Mouse (Mus musculus): ENCODE measurements around the gene Six2. TPM values are rescaled to one million over a fixed set of nuclear protein-coding genes. Genes with fewer than 3 reads are reported as not detected.

Gene Six2
- polyA plus RNA-seq, 1 experiment from 2014 or later, result 10.9 TPM

DNA sequence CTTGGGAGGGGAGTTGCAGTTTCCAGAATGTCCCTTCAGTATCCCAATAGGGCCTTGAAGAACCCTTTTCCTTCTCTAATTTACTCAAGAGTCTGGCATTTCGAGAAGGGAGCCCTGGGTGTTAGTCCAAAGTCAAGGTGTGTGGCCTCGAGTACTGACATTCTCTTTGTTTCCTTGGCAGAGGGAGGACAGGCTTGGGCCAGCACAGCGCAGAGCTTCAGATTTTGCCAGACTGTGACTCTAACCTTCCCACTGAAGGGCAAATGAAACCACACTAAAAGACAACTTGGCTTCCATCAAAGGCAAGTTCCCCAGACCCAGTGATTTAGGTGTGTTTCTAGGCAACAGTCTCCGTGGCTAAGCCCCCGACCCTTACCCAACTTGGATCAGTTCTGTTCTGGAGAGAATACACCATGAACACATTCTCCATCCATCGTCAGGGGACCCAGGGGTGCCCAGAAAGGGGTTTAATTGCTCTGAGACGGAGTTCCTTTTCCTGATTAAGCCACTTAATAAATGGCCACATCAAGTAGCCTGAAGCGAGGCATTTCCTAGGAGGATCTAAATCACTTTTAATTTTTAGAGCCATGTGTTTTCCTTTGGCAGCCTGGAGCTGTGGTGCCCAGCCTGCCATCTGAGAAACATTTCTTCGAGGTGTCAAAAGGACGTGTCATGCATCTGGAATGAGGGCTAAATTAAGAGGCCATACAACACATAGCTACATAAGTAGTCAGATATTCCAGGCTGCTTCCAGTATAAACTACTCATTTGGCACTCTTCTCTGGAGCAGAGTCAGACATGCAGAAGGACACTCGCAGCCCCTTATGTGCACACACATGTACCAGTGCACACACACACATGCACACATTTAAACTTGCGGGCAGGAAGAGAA lies 16.5 kb upstream of the Six2 start:
- Histone ChIP-seq H3K36me3 (replicated peaks) (no peaks in the 10 kb centered on the region), H3K4me1 (peaks cover 12% of the 10 kb centered on the region), H3K9me3 (no peaks in the 10 kb centered on the region), H3K4me3 (no peak overlapping the region), H3K27ac (no peak overlapping the region), H3K27me3 (ENCODE audit: poor library complexity, severe bottlenecking) (peaks cover 41% of the 10 kb centered on the region)
- 78% methylated on average over 12 of the region's 12 CpGs for WGBS
- DNase-seq (ENCODE audit: extremely low spot score, low spot score), result no peak

DNA sequence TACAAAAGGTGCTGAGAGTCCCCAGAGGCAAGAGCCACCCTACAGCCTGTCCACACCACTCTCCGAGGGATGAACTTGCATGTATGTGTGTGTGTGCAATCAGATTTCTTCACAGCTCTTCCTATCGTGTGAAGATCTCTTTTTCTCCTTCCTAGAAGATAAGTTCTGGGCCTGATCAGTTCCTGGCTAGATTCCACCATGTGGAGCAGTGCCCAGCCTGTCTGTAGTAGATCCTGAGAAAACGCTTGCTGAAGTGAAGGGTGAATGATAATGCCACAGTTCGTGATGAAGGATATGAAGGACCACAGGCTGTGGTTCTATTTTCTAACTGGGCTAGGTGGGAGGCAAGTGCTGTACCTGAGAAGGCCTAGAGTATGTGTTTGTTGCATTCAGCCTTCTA lies 12.0 kb upstream of the Six2 start:
- H3K4me1 ChIP-seq, result peaks cover 8% of the 10 kb centered on the region; the same call in 1 of the 2 replicates
- no peaks in the 10 kb centered on the region for H3K36me3 ChIP-seq (replicated peaks)
- H3K4me3 ChIP-seq, result no peak overlapping the region
- H3K27me3 ChIP-seq (ENCODE audit: poor library complexity, severe bottlenecking), result peaks cover 63% of the 10 kb centered on the region
- H3K27ac ChIP-seq, result no peak overlapping the region
- no peaks in the 10 kb centered on the region for H3K9me3 ChIP-seq
- 91% methylated on average over 4 of the region's 4 CpGs for WGBS
- DNase-seq (ENCODE audit: extremely low spot score, low spot score), result no peak

DNA sequence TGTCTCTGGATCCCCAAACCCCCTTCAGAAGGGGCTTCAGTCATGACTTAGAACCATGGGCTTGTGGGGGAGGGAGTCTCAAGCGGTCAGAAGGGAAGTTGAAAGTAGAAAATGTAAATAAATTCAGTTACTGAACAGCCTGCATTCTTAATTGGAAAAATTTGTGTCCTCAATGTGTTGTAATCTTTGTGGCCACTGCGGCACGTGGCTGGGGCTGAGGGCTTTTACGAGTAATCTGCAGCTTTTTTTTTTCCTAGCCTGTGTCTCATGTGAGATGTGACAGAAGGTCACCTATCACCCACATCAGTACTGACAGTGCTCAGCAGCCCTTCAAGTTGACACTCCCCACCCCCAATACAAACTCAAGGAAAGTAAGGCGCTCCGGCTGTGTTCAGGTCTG lies 10.6 kb upstream of the Six2 start:
- no peak overlapping the region for H3K27ac ChIP-seq
- H3K4me1 ChIP-seq, result no peaks in the 10 kb centered on the region
- 92% methylated on average over 6 of the region's 6 CpGs for WGBS
- H3K9me3 ChIP-seq, result peaks cover 7% of the 10 kb centered on the region
- H3K4me3 ChIP-seq, result no peak overlapping the region
- peaks cover 64% of the 10 kb centered on the region for H3K27me3 ChIP-seq (ENCODE audit: poor library complexity, severe bottlenecking)
- H3K36me3 ChIP-seq (replicated peaks), result no peaks in the 10 kb centered on the region
- no peak for DNase-seq (ENCODE audit: extremely low spot score, low spot score)

DNA sequence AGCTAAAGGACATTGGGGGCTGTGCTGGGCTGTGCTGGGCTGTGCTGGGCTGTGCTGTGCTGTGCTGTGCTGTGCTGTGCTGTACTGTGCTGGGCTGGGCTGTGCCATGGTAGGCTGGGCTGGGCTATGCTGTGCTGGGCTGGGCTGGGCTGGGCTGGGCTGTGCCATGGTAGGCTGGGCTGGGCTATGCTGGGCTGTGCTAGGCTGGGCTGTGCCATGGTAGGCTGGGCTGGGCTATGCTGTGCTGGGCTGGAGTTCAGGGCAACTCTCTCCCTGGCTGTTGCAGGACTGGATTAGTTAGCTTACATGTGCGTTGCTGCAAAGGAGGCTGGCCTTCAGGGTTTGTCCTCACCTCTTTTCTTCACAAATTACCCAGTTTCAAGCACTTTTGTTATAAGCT lies 9.9 kb upstream of the Six2 start:
- Histone ChIP-seq H3K9me3 (peaks cover 7% of the 10 kb centered on the region), H3K4me1 (no peaks in the 10 kb centered on the region), H3K27ac (no peak overlapping the region), H3K4me3 (no peak overlapping the region), H3K36me3 (replicated peaks) (no peaks in the 10 kb centered on the region), H3K27me3 (ENCODE audit: poor library complexity, severe bottlenecking) (peaks cover 70% of the 10 kb centered on the region)
- DNase-seq (ENCODE audit: extremely low spot score, low spot score), result no peak
- WGBS, result 81% methylated on average over 1 of the region's 1 CpGs

DNA sequence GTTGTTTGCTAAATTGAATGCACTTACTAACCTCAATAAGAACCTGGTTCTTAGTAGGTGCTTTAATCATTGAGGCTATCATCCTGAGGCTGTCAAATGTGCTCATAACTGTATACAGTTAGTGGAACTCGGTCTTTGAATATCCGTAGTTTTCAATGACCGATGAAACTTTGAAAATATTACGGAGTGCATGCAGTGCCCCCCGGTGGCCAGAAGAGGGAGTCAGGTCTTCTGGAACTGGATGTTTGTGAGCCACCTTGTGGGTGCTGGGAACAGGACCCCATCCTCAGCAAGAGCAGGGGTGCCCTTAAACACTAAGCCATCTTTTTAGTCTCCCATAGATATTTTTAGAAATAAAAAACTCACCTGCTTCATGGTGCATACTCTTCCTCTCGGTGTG lies 6.4 kb upstream of the Six2 start:
- 85% methylated on average over 6 of the region's 6 CpGs for WGBS
- DNase-seq (ENCODE audit: extremely low spot score, low spot score), result no peak
- H3K4me1 ChIP-seq, result peaks cover 33% of the 10 kb centered on the region

DNA sequence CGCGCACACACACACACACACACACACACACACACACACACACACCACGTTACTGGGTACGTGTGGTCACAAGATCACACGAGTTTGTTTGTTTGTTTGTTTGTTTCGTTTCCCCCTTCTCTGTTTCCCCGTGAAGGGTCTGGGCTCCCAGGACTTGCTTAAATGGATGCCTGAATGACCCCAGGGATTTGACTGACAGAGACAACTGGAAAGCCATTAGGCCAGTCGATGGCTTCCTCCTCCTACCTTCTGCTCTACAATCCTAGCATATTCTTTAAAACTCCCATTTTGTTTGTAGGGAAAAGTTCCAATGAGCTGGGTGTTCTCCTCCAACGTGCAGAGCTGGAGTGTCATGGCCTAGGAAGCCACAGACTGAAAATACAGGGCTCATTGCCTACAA lies 5.0 kb upstream of the Six2 start:
- WGBS, result 2% methylated on average over 9 of the region's 9 CpGs
- H3K4me1 ChIP-seq, result peaks cover 47% of the 10 kb centered on the region
- H3K9me3 ChIP-seq, result peaks cover 7% of the 10 kb centered on the region
- H3K36me3 ChIP-seq (replicated peaks), result no peaks in the 10 kb centered on the region
- H3K27ac ChIP-seq, result no peak overlapping the region
- peaks cover 100% of the 10 kb centered on the region for H3K27me3 ChIP-seq (ENCODE audit: poor library complexity, severe bottlenecking)
- no peak for DNase-seq (ENCODE audit: extremely low spot score, low spot score)
- peak overlapping the region; percentile 30 for H3K4me3 ChIP-seq

More for the DNA sequence above, 6.4 kb upstream of the Six2 start:
- Histone ChIP-seq H3K27ac (no peak overlapping the region), H3K9me3 (peaks cover 7% of the 10 kb centered on the region), H3K36me3 (replicated peaks) (no peaks in the 10 kb centered on the region), H3K4me3 (no peak overlapping the region), H3K27me3 (ENCODE audit: poor library complexity, severe bottlenecking) (peaks cover 97% of the 10 kb centered on the region)

DNA sequence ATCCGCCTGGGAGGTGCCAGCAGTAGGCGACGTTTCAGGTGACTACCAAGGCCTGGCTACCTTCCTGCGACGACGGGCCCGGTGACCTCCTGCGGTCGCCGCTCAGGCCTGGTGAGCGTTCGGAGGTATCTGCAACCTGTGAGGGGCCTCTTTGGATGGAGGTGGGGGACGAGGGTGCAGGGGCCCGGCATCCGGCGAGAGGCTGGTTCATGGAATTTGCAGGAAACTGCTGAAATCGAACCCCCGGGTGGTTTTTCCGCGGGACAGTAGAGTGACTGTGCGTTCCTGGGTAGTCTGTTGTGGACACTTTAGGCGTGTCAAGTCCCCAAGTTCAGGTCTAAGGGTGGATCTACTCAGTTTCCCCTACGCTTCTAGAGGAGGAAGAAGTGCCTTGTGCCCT lies 4.5 kb upstream of the Six2 start:
- peaks cover 52% of the 10 kb centered on the region for H3K4me1 ChIP-seq
- H3K4me3 ChIP-seq, result peak overlapping the region; percentile 30
- H3K36me3 ChIP-seq (replicated peaks), result no peaks in the 10 kb centered on the region
- no peak for DNase-seq (ENCODE audit: extremely low spot score, low spot score)
- peak overlapping the region; percentile 69 for H3K27ac ChIP-seq
- WGBS, result 1% methylated on average over 23 of the region's 23 CpGs
- peaks cover 7% of the 10 kb centered on the region for H3K9me3 ChIP-seq
- peaks cover 100% of the 10 kb centered on the region for H3K27me3 ChIP-seq (ENCODE audit: poor library complexity, severe bottlenecking)

DNA sequence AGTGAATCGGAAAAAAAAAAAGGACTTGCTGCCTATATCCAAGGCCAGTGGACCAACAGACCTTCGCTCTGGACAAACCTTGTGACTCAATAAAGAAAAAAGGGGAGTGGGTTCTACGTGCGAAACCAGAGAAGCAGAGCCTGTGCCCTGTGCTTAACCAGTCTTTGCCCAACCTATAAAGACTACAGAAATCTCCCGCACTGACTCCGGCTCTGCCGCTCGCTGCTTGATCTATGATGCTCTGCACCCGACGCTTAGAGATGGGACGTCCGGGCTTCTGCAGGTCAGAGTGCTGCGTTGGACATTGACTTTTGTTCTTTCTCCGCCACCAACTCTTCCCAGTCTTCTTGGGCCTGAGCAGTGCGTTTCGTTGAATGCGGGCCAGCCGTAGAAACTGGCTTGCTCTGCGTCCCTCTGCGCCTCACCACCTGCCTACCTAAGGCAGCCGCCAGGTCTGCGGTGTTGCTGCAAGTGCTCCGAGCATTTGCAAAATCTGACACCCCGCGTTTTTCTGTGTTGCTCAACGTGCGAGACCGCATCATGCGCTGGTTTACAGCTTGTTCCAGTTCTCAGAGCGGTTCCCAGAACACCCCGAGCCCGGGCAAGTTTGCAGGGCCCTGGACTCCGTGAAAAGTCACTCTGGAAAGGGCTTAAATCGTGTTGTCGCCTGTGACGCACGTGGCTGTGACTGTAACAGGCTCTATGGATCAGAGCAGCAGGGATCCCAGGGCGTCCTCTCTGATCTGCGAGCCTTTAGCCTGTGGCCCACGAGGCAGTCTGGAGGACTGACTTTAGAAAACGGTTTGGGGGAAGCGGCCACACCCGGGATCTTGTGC lies 3.8 kb upstream of the Six2 start:
- under 1% methylated on average over 43 of the region's 43 CpGs for WGBS
- peak overlapping the region; percentile 69 for H3K27ac ChIP-seq
- peaks cover 100% of the 10 kb centered on the region for H3K27me3 ChIP-seq (ENCODE audit: poor library complexity, severe bottlenecking)

DNA sequence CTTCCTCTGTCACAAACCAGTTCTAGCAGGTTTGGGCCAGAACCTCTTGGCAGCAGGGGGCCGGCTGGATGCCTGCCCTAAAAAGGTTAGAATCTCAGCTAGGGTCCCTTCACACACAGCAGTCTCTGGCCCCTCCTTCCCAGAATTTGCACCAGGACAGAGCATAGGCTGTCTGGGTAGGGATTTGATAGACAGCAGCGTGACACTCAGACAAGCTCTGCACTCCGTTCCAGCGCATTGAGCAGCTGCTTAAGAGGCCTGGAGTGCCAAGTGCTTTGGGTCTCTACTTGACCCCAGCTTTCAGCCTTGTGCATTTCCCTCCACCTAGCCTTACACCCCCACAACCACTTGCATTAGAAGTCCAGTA lies 2.9 kb upstream of the Six2 start:
- WGBS, result under 1% methylated on average over 4 of the region's 4 CpGs
- Histone ChIP-seq H3K27ac (no peak overlapping the region; the same call in 1 of the 2 replicates), H3K27me3 (ENCODE audit: poor library complexity, severe bottlenecking) (peaks cover 100% of the 10 kb centered on the region), H3K36me3 (replicated peaks) (no peaks in the 10 kb centered on the region), H3K9me3 (peaks cover 7% of the 10 kb centered on the region), H3K4me1 (peaks cover 61% of the 10 kb centered on the region), H3K4me3 (peak overlapping the region; percentile 19; the same call in 1 of the 2 replicates)
- DNase-seq (ENCODE audit: extremely low spot score, low spot score), result no peak

More for the DNA sequence above, 3.8 kb upstream of the Six2 start:
- peaks cover 59% of the 10 kb centered on the region for H3K4me1 ChIP-seq
- peak overlapping the region; percentile 30 for H3K4me3 ChIP-seq
- H3K9me3 ChIP-seq, result peaks cover 7% of the 10 kb centered on the region
- no peaks in the 10 kb centered on the region for H3K36me3 ChIP-seq (replicated peaks)
- peak; percentile 64 for DNase-seq (ENCODE audit: extremely low spot score, low spot score)

DNA sequence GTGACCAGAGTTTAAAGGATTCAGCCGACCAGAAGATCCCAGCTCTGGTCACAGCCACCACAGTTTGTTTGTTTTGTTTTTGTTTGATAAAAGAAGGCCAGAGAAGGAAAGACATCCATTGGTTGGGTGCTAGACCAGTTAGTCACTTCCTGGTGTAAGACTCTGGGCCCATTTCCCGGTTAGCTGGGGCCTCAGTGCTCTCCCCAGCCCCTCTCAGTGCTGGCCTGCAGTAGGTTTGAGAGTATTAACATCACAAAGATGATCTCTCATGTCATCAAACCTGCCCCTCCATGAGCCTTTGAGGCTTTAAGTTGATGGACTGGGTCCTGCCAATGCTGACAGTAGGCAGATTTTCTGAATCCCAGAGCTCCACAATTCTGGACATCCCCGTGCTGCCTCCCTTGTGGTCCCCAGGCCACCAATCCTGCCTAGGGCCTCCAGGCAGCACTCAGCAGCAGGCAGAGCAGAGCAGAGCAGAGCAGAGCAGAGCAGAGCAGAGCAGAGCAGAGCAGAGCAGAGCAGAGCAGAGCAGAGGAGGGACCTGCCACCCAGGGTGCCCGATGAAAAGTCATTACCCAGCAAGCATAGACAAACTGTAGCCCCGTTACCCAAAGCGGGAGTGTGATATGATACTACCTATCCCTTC lies 2.4 kb upstream of the Six2 start:
- Histone ChIP-seq H3K4me1 (peaks cover 65% of the 10 kb centered on the region), H3K27me3 (ENCODE audit: poor library complexity, severe bottlenecking) (peaks cover 100% of the 10 kb centered on the region), H3K9me3 (peaks cover 7% of the 10 kb centered on the region), H3K36me3 (replicated peaks) (no peaks in the 10 kb centered on the region), H3K4me3 (peak overlapping the region; percentile 60; the same call in 1 of the 2 replicates), H3K27ac (peak overlapping the region; percentile 58; the same call in 1 of the 2 replicates)
- 6% methylated on average over 6 of the region's 6 CpGs for WGBS
- peak; percentile 43 for DNase-seq (ENCODE audit: extremely low spot score, low spot score)

DNA sequence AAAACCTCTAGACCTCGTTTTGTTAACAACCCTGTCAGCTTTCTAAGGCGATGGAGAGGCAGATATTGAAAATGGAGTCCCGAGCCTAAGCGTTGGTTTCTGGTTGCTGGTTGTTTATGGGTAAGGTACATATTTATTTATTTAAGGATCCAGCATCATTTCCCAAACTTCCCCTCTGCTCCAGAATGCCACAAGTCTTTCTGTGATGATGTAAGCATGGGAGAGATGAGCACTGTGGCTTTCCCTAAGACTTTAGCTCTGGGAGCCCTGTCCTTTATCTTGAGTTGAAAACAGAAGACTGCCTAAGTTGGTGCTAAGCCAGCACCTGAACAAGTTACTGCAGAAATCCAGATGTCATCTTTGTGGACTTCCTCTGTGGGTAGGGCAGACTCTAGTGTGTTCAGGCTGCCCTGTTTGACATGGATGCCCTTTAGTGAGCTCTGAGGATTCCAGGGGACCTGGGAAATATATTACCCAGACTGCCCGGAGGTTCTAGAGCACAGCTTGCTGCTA lies 1.8 kb upstream of the Six2 start:
- H3K27me3 ChIP-seq (ENCODE audit: poor library complexity, severe bottlenecking), result peaks cover 100% of the 10 kb centered on the region

More for the DNA sequence above, 1.8 kb upstream of the Six2 start:
- peaks cover 70% of the 10 kb centered on the region for H3K4me1 ChIP-seq
- WGBS, result 10% methylated on average over 5 of the region's 5 CpGs
- peaks cover 5% of the 10 kb centered on the region; the same call in 1 of the 2 replicates for H3K36me3 ChIP-seq (replicated peaks)
- peak; percentile 25 for DNase-seq (ENCODE audit: extremely low spot score, low spot score)
- no peak overlapping the region for H3K27ac ChIP-seq
- peaks cover 7% of the 10 kb centered on the region for H3K9me3 ChIP-seq
- peak overlapping the region; percentile 60 for H3K4me3 ChIP-seq

Data from forebrain, embryonic 10.5 days (tissue).